ENCODE assay signal across 13 mouse cellular contexts in genomic region chr19:10738811-10739210, GRCm38 (mm10). TPM values are rescaled to one million over a fixed set of nuclear protein-coding genes. Genes with fewer than 3 reads are reported as not detected.
A peak's percentile ranks its signal among the peaks of the same experiment; 100 is the strongest.
DNase-seq lines count a peak whose midpoint lies in the region; ATAC-seq and TF ChIP-seq lines count a peak whose summit lies in the region.
"Had no signal": no experiment of that assay in that cellular context is flagged by ENCODE, and none has a peak within 500 bp of the region (broad histone marks: within the 10 kb centered on the region; RNA-seq: fewer than 3 reads in every experiment).

Gene Cd5 (minus strand): TSS chr19:10739002.

- peak; percentile 64 to 68 for DNase-seq in B cell, adult 2 months
- peak; percentile 16 for DNase-seq in MEL-GATA-1-ER (ENCODE audit: extremely low read depth, low read depth)
- DNase-seq in lung, postnatal 4 days = peak; percentile 41 to 45
- DNase-seq in spleen, postnatal 4 days (ENCODE audit: low spot score in 2 of 2) = peak; percentile 58 to 73
- no peak for DNase-seq in embryo, embryonic 10 days (ENCODE audit: low spot score)
- DNase-seq in cerebellum, adult 11-12 months = no peak
- DNase-seq in heart, adult 8-10 months (ENCODE audit: low spot score) = no peak
- DNase-seq: cerebellum, postnatal 25 days; right cerebral cortex, postnatal 25 days had no signal

- no peaks in the 10 kb centered on the region for H3K9me3 ChIP-seq in intestine, postnatal 0 days (ENCODE audit: control insufficient read depth)
- H3K9me3 ChIP-seq: limb, embryonic 12.5 days; megakaryocyte, embryonic 14.5 days had no signal

- TF ChIP-seq CTCF in intestine, postnatal 0 days (IDR thresholded peaks at IDR 0.05; ENCODE audit: low read depth) = no peak

- WGBS in intestine, postnatal 0 days = 58% methylated on average over 4 of the region's 4 CpGs

- H3K4me3 ChIP-seq in intestine, postnatal 0 days (ENCODE audit: low read depth, low read length) = no peak within 1 kb of the TSS
- H3K4me3 ChIP-seq: layer of hippocampus, adult 2 months; limb, embryonic 12.5 days; megakaryocyte, embryonic 14.5 days had no signal

- no peak within 1 kb of the TSS for H3K27ac ChIP-seq in intestine, postnatal 0 days (ENCODE audit: low read depth, low read length)
- H3K27ac ChIP-seq: layer of hippocampus, adult 2 months; limb, embryonic 12.5 days had no signal

- H3K4me2 ChIP-seq in intestine, postnatal 0 days (replicated peaks; ENCODE audit: low read depth) = no peak within 1 kb of the TSS
- H3K4me2 ChIP-seq: limb, embryonic 12.5 days had no signal

- H3K9ac ChIP-seq in intestine, postnatal 0 days (ENCODE audit: low read depth, low read length) = no peak within 1 kb of the TSS
- H3K9ac ChIP-seq: limb, embryonic 12.5 days had no signal

- ATAC-seq in intestine, postnatal 0 days = no peak

- H3K27me3 ChIP-seq in intestine, postnatal 0 days (replicated peaks; ENCODE audit: control insufficient read depth, insufficient read depth, low read length) = no peaks in the 10 kb centered on the region
- H3K27me3 ChIP-seq: limb, embryonic 12.5 days had no signal

- H3K4me1 ChIP-seq in intestine, postnatal 0 days (replicated peaks; ENCODE audit: control insufficient read depth, insufficient read depth, low read length) = no peaks in the 10 kb centered on the region

- H3K36me3 ChIP-seq in intestine, postnatal 0 days (ENCODE audit: control insufficient read depth, insufficient read depth) = no peaks in the 10 kb centered on the region
- H3K36me3 ChIP-seq: limb, embryonic 12.5 days had no signal

RNA-seq across cellular contexts. Expression of gene Cd5, which starts in this region (rescaled TPM):
- polyA plus RNA-seq in intestine, postnatal 0 days (2015; fragmentation: Nextera tagmentation; extraction: Ambion mirVana) = 0.12 and 0.18 TPM in 2 replicates
- total RNA-seq in heart, adult 8-10 months (2022) = under 1 TPM; 0.16 to 0.26 (median 0.21) TPM
- total RNA-seq: layer of hippocampus, adult 2 months had no signal

Comparison
In these comparisons a context has a peak if more than half of its experiments do, and no peak if none do; other contexts are left out.
1. DNase-seq: peak in B cell, adult 2 months (2 of 2), MEL-GATA-1-ER (single experiment), lung, postnatal 4 days (2 of 2) and spleen, postnatal 4 days (2 of 2); none in embryo, embryonic 10 days (single experiment), cerebellum, adult 11-12 months (single experiment) and heart, adult 8-10 months (single experiment).